In genomic region chr3:55157413-55157812, GRCm38 (mm10) we compare ENCODE assay signal across 23 mouse cellular contexts. TPM values are rescaled to one million over a fixed set of nuclear protein-coding genes. Genes with fewer than 3 reads are reported as not detected.
DNase-seq lines count a peak whose midpoint lies in the region; ATAC-seq and TF ChIP-seq lines count a peak whose summit lies in the region.
"Had no signal": no experiment of that assay in that cellular context is flagged by ENCODE, and none has a peak within 500 bp of the region (broad histone marks: within the 10 kb centered on the region; RNA-seq: fewer than 3 reads in every experiment).

No protein-coding gene starts in this region.

- TF ChIP-seq EP300 in liver, postnatal 0 days (IDR thresholded peaks at IDR 0.05; ENCODE audit: low read depth) = no peak

- no peak overlapping the region for H3K27ac ChIP-seq in left cerebral cortex, adult 2 months
- no peak overlapping the region for H3K27ac ChIP-seq in forebrain, embryonic 14.5 days (ENCODE audit: low read depth, low read length)
- no peak overlapping the region for H3K27ac ChIP-seq in hindbrain, embryonic 15.5 days (replicated peaks)
- H3K27ac ChIP-seq in liver, postnatal 0 days (ENCODE audit: low read depth) = no peak overlapping the region
- H3K27ac ChIP-seq: embryonic facial prominence, embryonic 15.5 days; heart, embryonic 10.5 days; liver, embryonic 13.5 days had no signal

- TF ChIP-seq CTCF in left cerebral cortex, adult 2 months (IDR thresholded peaks at IDR 0.05) = no peak
- no peak for TF ChIP-seq CTCF in liver, postnatal 0 days (IDR thresholded peaks at IDR 0.05; ENCODE audit: low read depth)

- H3K27me3 ChIP-seq in forebrain, embryonic 14.5 days (replicated peaks; ENCODE audit: control insufficient read depth, insufficient read depth, low read length) = no peaks in the 10 kb centered on the region
- H3K27me3 ChIP-seq in hindbrain, embryonic 15.5 days = no peaks in the 10 kb centered on the region
- H3K27me3 ChIP-seq in liver, postnatal 0 days (ENCODE audit: insufficient read depth, low read length) = no peaks in the 10 kb centered on the region
- H3K27me3 ChIP-seq: embryonic facial prominence, embryonic 15.5 days; liver, embryonic 13.5 days had no signal

- no peaks in the 10 kb centered on the region for H3K9me3 ChIP-seq in forebrain, embryonic 14.5 days (replicated peaks; ENCODE audit: control insufficient read depth, low read length)
- H3K9me3 ChIP-seq in hindbrain, embryonic 15.5 days = no peaks in the 10 kb centered on the region
- no peaks in the 10 kb centered on the region for H3K9me3 ChIP-seq in liver, postnatal 0 days (ENCODE audit: low read length)
- H3K9me3 ChIP-seq: embryonic facial prominence, embryonic 15.5 days; heart, embryonic 10.5 days; liver, embryonic 13.5 days had no signal

- no peak overlapping the region for H3K4me2 ChIP-seq in forebrain, embryonic 14.5 days (ENCODE audit: low read length)
- no peak overlapping the region for H3K4me2 ChIP-seq in hindbrain, embryonic 15.5 days
- H3K4me2 ChIP-seq in liver, postnatal 0 days (ENCODE audit: low read depth, low read length) = no peak overlapping the region
- H3K4me2 ChIP-seq: embryonic facial prominence, embryonic 15.5 days; liver, embryonic 13.5 days had no signal

- 49% methylated on average over 5 of the region's 5 CpGs for WGBS in forebrain, embryonic 14.5 days
- 59% methylated on average over 5 of the region's 5 CpGs for WGBS in hindbrain, embryonic 15.5 days
- 61% methylated on average over 5 of the region's 5 CpGs for WGBS in liver, postnatal 0 days (ENCODE audit: insufficient replicate concordance)

- intact Hi-C loops in left cerebral cortex, postnatal 4 days (cut with DNase I) = loop anchor here (10.0 kb wide), 1 partner anchor 87 kb away; the partner anchor contains the start of gene Dclk1
- intact Hi-C loops in left cerebral cortex, adult 2 months (cut with DNase I) = no loop called here

- ATAC-seq in forebrain, embryonic 14.5 days = peak; percentile 38; the same call in 1 of the 2 replicates
- peak; percentile 60 for ATAC-seq in hindbrain, embryonic 15.5 days (ENCODE audit: low FRiP score, low read depth)
- 0 out of 2 replicates have a peak, but pooled peaks have one; percentile 21 for ATAC-seq in monocyte, adult 5-6 weeks (replicated peaks; ENCODE audit: insufficient number of reproducible peaks, low FRiP score, low TSS enrichment, poor library complexity, severe bottlenecking)
- ATAC-seq in liver, postnatal 0 days = no peak
- ATAC-seq: activated CD4-positive, CD25-positive, alpha-beta regulatory T cell, adult 4 months had no signal

- no peaks in the 10 kb centered on the region for H3K36me3 ChIP-seq in forebrain, embryonic 14.5 days (ENCODE audit: control insufficient read depth, insufficient read depth, low read length)
- H3K36me3 ChIP-seq in hindbrain, embryonic 15.5 days = no peaks in the 10 kb centered on the region
- H3K36me3 ChIP-seq in liver, postnatal 0 days (replicated peaks; ENCODE audit: insufficient read depth, low read length) = no peaks in the 10 kb centered on the region
- H3K36me3 ChIP-seq: embryonic facial prominence, embryonic 15.5 days; heart, embryonic 10.5 days; liver, embryonic 13.5 days had no signal

- H3K4me1 ChIP-seq in forebrain, embryonic 14.5 days (ENCODE audit: control insufficient read depth, insufficient read depth, low read length) = 0 out of 2 replicates have a peak, but pooled peaks cover 3% of the 10 kb centered on the region
- H3K4me1 ChIP-seq in hindbrain, embryonic 15.5 days (replicated peaks) = no peaks in the 10 kb centered on the region
- no peaks in the 10 kb centered on the region for H3K4me1 ChIP-seq in liver, postnatal 0 days (ENCODE audit: insufficient read depth)
- H3K4me1 ChIP-seq: embryonic facial prominence, embryonic 15.5 days; liver, embryonic 13.5 days had no signal

- H3K9ac ChIP-seq in forebrain, embryonic 14.5 days (ENCODE audit: low read length) = no peak overlapping the region
- no peak overlapping the region for H3K9ac ChIP-seq in hindbrain, embryonic 15.5 days
- H3K9ac ChIP-seq in liver, postnatal 0 days (replicated peaks) = no peak overlapping the region
- H3K9ac ChIP-seq: embryonic facial prominence, embryonic 15.5 days; liver, embryonic 13.5 days had no signal

- DNase-seq in left cerebral cortex, postnatal 4 days = peak; percentile 38
- no peak for DNase-seq in left cerebral cortex, adult 2 months (ENCODE audit: extremely low spot score in 1 of 2, low spot score in 2 of 2)
- peak; percentile 41 for DNase-seq in forebrain, embryonic 14.5 days (ENCODE audit: low spot score)
- no peak for DNase-seq in liver, postnatal 0 days
- DNase-seq in MN1 (ENCODE audit: low spot score) = no peak
- DNase-seq: adrenal gland, postnatal 36 days; gastrocnemius, postnatal 25 days; heart, postnatal 36 days; kidney, adult 18-20 months; kidney, postnatal 36 days; liver, embryonic 13.5 days; lung, postnatal 14 days; thymus, adult 2 months had no signal

- H3K4me3 ChIP-seq in left cerebral cortex, adult 2 months = no peak overlapping the region
- no peak overlapping the region for H3K4me3 ChIP-seq in forebrain, embryonic 14.5 days (ENCODE audit: low read depth, low read length)
- H3K4me3 ChIP-seq in hindbrain, embryonic 15.5 days = no peak overlapping the region
- H3K4me3 ChIP-seq in liver, postnatal 0 days (ENCODE audit: low read depth, low read length) = no peak overlapping the region
- H3K4me3 ChIP-seq: embryonic facial prominence, embryonic 15.5 days; heart, embryonic 10.5 days; liver, embryonic 13.5 days had no signal

RNA-seq across cellular contexts. Expression of gene Ccdc169, which starts 20.3 kb away (rescaled TPM):
- under 1 TPM; 0.22 to 0.44 TPM for total RNA-seq in left cerebral cortex, postnatal 4 days (2021)
- under 1 TPM; 0.16 to 0.28 TPM for total RNA-seq in left cerebral cortex, adult 2 months (2021)
- polyA plus RNA-seq in forebrain, embryonic 14.5 days (2014; fragmentation: Nextera tagmentation; extraction: Ambion mirVana) = 0.07 TPM in 1 of 2 replicates, not detected in the other
- polyA plus RNA-seq in hindbrain, embryonic 15.5 days (2015; fragmentation: Nextera tagmentation; extraction: Ambion mirVana) = 0.13 TPM in 1 of 2 replicates, not detected in the other
- total RNA-seq in monocyte, adult 5-6 weeks (2017) = 0.53 to 0.58 TPM in 2 of 3 replicates, not detected in the other
- polyA plus RNA-seq in liver, postnatal 0 days (2015; fragmentation: Nextera tagmentation; extraction: Ambion mirVana) = not detected in 2 replicates
- total RNA-seq: gastrocnemius, postnatal 25 days; heart, postnatal 36 days; layer of hippocampus, postnatal 14 days had no signal
- polyA plus RNA-seq: activated CD4-positive, CD25-positive, alpha-beta regulatory T cell, adult 4 months; liver, embryonic 13.5 days; small intestine, adult 2 months; stomach, embryonic 14.5 days; thymus, adult 2 months had no signal

RNA-seq across cellular contexts. Expression of gene Sohlh2, which starts 24.4 kb away (rescaled TPM):
- total RNA-seq in left cerebral cortex, postnatal 4 days (2021) = not detected
- total RNA-seq in left cerebral cortex, adult 2 months (2021) = not detected
- polyA plus RNA-seq in forebrain, embryonic 14.5 days (2014; fragmentation: Nextera tagmentation; extraction: Ambion mirVana) = not detected in 2 replicates
- polyA plus RNA-seq in hindbrain, embryonic 15.5 days (2015; fragmentation: Nextera tagmentation; extraction: Ambion mirVana) = 0.10 and 0.12 TPM in 2 replicates
- not detected in 3 replicates for total RNA-seq in monocyte, adult 5-6 weeks (2017)
- not detected in 2 replicates for polyA plus RNA-seq in liver, postnatal 0 days (2015; fragmentation: Nextera tagmentation; extraction: Ambion mirVana)
- total RNA-seq: adrenal gland, postnatal 36 days; common myeloid progenitor, adult 5-6 weeks; gastrocnemius, postnatal 25 days; heart, postnatal 36 days; layer of hippocampus, postnatal 14 days; left cerebral cortex, postnatal 36 days had no signal
- polyA plus RNA-seq: activated CD4-positive, CD25-positive, alpha-beta regulatory T cell, adult 4 months; embryonic facial prominence, embryonic 15.5 days; liver, embryonic 13.5 days; small intestine, adult 2 months; stomach, embryonic 14.5 days had no signal

RNA-seq across cellular contexts. Expression of gene Spg20, which starts 45.5 kb away (rescaled TPM):
- total RNA-seq in left cerebral cortex, postnatal 4 days (2021) = 10 to 100 TPM; 14.5 to 15.1 TPM
- 10 to 100 TPM; 29.8 to 30.3 TPM for total RNA-seq in left cerebral cortex, adult 2 months (2021)
- polyA plus RNA-seq in forebrain, embryonic 14.5 days (2014; fragmentation: Nextera tagmentation; extraction: Ambion mirVana) = 17.7 and 22.2 TPM in 2 replicates
- 14.1 and 16.1 TPM in 2 replicates for polyA plus RNA-seq in hindbrain, embryonic 15.5 days (2015; fragmentation: Nextera tagmentation; extraction: Ambion mirVana)
- total RNA-seq in monocyte, adult 5-6 weeks (2017) = 11.2 to 19.3 TPM (median 12.6 TPM) in 3 replicates
- polyA plus RNA-seq in liver, postnatal 0 days (2015; fragmentation: Nextera tagmentation; extraction: Ambion mirVana) = 7.9 and 10.6 TPM in 2 replicates

Comparison
In these comparisons a context has a peak if more than half of its experiments do, and no peak if none do; other contexts are left out.
1. DNase-seq: peak in left cerebral cortex, postnatal 4 days (single experiment) and forebrain, embryonic 14.5 days (single experiment); none in left cerebral cortex, adult 2 months (0 of 2), liver, postnatal 0 days (single experiment) and MN1 (single experiment).